Mouse (Mus musculus) heart, postnatal 0 days (tissue): Measurements from ENCODE around the gene Rhno1. TPM values are rescaled to one million over a fixed set of nuclear protein-coding genes. Genes with fewer than 3 reads are reported as not detected.

ENCODE experiments used
- ATAC-seq: fragments of 200-750 bp; cut with Nextera tagmentation; 2 replicates; pipeline ENCODE4 v1.8.0; 2017; ENCODE audit warnings: low read depth, moderate number of reproducible peaks, moderate library complexity; ENCODE audit not compliant: insufficient read depth
- DNase-seq: peaks from one replicate; pipeline ENCODE4 v3.0.0-alpha.2; 2016; ENCODE audit warnings: low spot score
- H3K27ac ChIP-seq: fragments of 300-500 bp; sonication (generic); 2 replicates; pipeline ENCODE4 v1.5.1; 2014; ENCODE audit warnings: low read depth, mild to moderate bottlenecking
- H3K27me3 ChIP-seq: fragments of 300-500 bp; sonication (generic); 2 replicates; pipeline ENCODE4 v1.6.1; 2014; ENCODE audit warnings: low read length, mixed read lengths; ENCODE audit not compliant: control insufficient read depth, insufficient read depth
- H3K36me3 ChIP-seq: fragments of 300-500 bp; sonication (generic); replicated peaks from 2 replicates; pipeline ENCODE4 v1.6.1; 2014; ENCODE audit warnings: low read length, mixed read lengths; ENCODE audit not compliant: control insufficient read depth, insufficient read depth
- H3K4me1 ChIP-seq: fragments of 300-500 bp; sonication (generic); 2 replicates; pipeline ENCODE4 v1.6.1; 2014; ENCODE audit warnings: antibody characterized with exemption; ENCODE audit not compliant: control insufficient read depth, insufficient read depth
- H3K4me2 ChIP-seq: fragments of 300-500 bp; sonication (generic); 2 replicates; pipeline ENCODE4 v1.6.1; 2014; ENCODE audit warnings: low read depth, mild to moderate bottlenecking, low read length, moderate library complexity
- H3K4me3 ChIP-seq: fragments of 300-500 bp; sonication (generic); 2 replicates; pipeline ENCODE4 v1.5.1; 2014; ENCODE audit warnings: low read depth, low read length
- H3K9ac ChIP-seq: fragments of 300-500 bp; sonication (generic); replicated peaks from 2 replicates; pipeline ENCODE4 v1.6.1; 2014; ENCODE audit warnings: low read depth, low read length, mixed read lengths
- H3K9me3 ChIP-seq: fragments of 300-500 bp; sonication (generic); replicated peaks from 2 replicates; pipeline ENCODE4 v1.6.1; 2016; ENCODE audit warnings: low read length; ENCODE audit not compliant: control insufficient read depth
- CTCF ChIP-seq: IDR thresholded peaks from 2 replicates; pipeline ENCODE4 v1.5.1; 2016; ENCODE audit warnings: antibody characterized with exemption, control low read depth, low read depth
- EP300 ChIP-seq: IDR thresholded peaks from 2 replicates; pipeline ENCODE4 v1.6.1; 2016; ENCODE audit warnings: antibody characterized with exemption, low read depth
- WGBS: fragments of 180-500 bp; shearing (Covaris S2); extraction: QIAGEN DNeasy Blood & Tissue Kit; methylation state at CpG from one replicate; pipeline ENCODE4 v1.1.7; 2014; 5-methylcytosine and 5-hydroxymethylcytosine counted together
- polyA plus RNA-seq: library from polyadenylated mRNA; unstranded; fragments of >200 nt; fragmentation: Nextera tagmentation; extraction: Ambion mirVana; gene quantifications from 2 replicates; pipeline ENCODE4 v1.2.1, GENCODE M21; 2015
- total RNA-seq: library from RNA; depleted of rRNA; stranded (reverse); fragments of >200 nt; gene quantifications from 2 replicates; pipeline ENCODE4 v1.2.3, GENCODE M21; 2014; ENCODE audit warnings: low replicate concordance

Rhno1 gene
- total and polyA plus RNA-seq, 2 experiments from 2014 or later = 22.6 to 34.7 TPM

GRCm38 (mm10) chr6:128399421-128400185 is 36.9 kb upstream of the Rhno1 start:
- no peaks in the 10 kb centered on the region for H3K27me3 ChIP-seq
- peak overlapping the region; percentile 24 for H3K4me3 ChIP-seq
- no peak overlapping the region for H3K27ac ChIP-seq
- peak; percentile 68 for ATAC-seq
- H3K9me3 ChIP-seq = no peaks in the 10 kb centered on the region
- TF ChIP-seq EP300 (no peak), CTCF (no peak)
- WGBS = 28% methylated on average over 21 of the region's 21 CpGs
- DNase-seq = peak; percentile 24
- peak overlapping the region; percentile 57 for H3K4me2 ChIP-seq
- no peaks in the 10 kb centered on the region for H3K36me3 ChIP-seq
- peaks cover 7% of the 10 kb centered on the region; the same call in 1 of the 2 replicates for H3K4me1 ChIP-seq
- no peak overlapping the region; the same call in 1 of the 2 replicates for H3K9ac ChIP-seq

DNA sequence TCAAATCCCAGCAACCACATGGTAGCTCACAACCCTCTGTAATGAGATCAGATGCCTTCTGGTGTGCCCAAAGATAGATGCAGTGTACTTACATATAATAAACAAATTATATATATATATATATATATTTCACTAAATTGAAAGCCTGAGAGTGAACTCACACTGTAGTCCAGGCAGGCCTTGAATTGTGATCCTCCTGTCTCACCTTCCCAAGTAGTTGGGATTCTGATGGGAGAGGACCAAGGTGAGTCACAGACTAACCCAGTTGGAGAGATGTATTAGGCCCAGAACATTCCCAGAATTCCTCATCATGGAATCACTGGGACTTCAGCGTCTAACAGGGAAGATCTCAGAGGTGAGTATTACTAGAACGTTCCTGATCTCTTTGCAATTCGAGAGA is 36.3 kb upstream of the Rhno1 start, which contains the start of gene Nrip2:
TSS of gene Nrip2 (plus strand) at position 301 of the 400 bp plus-strand sequence.
- no peaks in the 10 kb centered on the region for H3K9me3 ChIP-seq
- TF ChIP-seq CTCF (no peak), EP300 (no peak)
- H3K27me3 ChIP-seq = no peaks in the 10 kb centered on the region
- WGBS = 54% methylated on average over 3 of the region's 3 CpGs
- H3K4me3 ChIP-seq = peak within 1 kb of the TSS; percentile 24
- peak within 1 kb of the TSS; percentile 57 for H3K4me2 ChIP-seq
- no peak within 1 kb of the TSS for H3K27ac ChIP-seq
- peaks cover 7% of the 10 kb centered on the region; the same call in 1 of the 2 replicates for H3K4me1 ChIP-seq
- DNase-seq (no peak), ATAC-seq (no peak)
- H3K9ac ChIP-seq = no peak within 1 kb of the TSS; the same call in 1 of the 2 replicates
- H3K36me3 ChIP-seq = no peaks in the 10 kb centered on the region

DNA sequence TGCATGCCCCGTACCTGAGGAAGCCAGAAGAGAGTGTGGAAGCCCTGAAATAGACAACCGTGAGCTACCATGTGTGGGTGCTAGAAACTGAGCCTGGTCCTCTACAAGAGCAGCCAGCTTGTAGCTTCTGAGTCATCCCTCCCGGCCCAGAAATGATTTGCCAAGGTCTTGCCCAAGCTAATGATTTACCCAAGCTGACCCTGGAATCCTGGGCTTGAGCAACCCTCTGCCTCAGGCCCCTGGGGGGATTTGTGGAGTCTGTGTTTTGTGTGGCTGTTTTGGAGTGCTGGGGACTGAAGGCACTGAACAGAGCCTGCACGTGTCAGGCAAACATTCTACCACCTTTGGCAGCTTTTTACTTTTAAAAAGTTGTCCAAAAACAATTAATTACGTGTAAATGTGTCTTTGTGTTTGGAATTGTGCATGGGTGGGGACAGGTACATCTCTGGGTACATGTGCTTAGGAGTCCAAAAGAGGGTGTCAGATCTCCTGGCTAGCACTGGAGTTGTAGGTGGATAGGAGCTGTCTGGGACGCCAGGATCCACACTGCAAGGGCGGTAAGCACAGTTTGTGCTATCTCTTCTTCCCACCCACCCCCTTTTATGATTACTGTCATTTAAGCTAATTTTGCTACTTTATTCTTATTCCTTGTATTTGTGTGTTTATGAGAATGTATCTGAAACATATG is 35.0 kb upstream of the Rhno1 start:
- H3K9me3 ChIP-seq = no peaks in the 10 kb centered on the region
- no peaks in the 10 kb centered on the region for H3K27me3 ChIP-seq
- H3K4me2 ChIP-seq = no peak overlapping the region
- peaks cover 11% of the 10 kb centered on the region; the same call in 1 of the 2 replicates for H3K4me1 ChIP-seq
- TF ChIP-seq CTCF = no peak
- TF ChIP-seq EP300 = no peak
- no peaks in the 10 kb centered on the region for H3K36me3 ChIP-seq
- H3K4me3 ChIP-seq = no peak overlapping the region
- no peak for DNase-seq
- H3K9ac ChIP-seq = no peak overlapping the region
- H3K27ac ChIP-seq = no peak overlapping the region
- 70% methylated on average over 7 of the region's 7 CpGs for WGBS
- ATAC-seq = no peak

DNA sequence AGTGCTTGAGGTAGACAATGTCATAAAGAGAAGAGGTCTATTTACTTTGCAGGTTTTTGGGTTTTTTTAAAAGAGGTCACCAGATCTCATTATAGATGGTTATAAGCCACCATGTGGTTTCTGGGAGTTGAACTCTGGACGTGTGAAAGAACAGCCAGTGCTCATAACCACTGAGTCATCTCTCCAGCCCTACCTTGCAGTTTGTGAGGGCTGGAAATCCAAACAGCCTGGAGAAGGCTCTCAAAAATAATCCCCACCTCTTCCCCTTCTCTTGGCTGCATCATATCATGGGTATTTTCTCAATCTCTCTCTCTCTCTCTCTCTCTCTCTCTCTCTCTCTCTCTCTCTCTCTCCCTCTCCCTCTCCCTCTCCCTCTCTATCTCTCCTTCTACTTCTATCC is 28.0 kb upstream of the Rhno1 start:
- TF ChIP-seq CTCF (no peak), EP300 (no peak)
- H3K4me3 ChIP-seq = no peak overlapping the region

DNA sequence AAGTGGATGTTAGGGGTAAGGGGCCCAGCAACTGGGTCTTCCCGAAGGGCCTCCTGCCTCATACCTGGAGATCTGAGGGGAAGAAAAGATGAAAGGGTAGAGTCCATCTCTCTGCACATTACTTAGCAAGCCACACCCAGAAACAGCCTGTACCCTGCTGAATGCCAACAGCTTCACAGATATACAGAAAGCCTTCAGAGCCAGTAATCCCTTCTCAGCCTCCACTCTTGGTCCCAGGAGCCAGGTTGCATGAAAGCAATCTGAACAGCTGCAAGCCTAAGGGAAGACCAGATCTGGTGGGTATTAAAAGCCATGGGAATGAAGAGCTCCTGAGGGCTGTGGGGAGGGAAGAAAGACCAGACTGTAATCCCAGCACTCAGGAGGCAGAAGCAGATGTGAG is 26.5 kb upstream of the Rhno1 start:
- 0 out of 2 replicates have a peak, but pooled peaks cover 4% of the 10 kb centered on the region for H3K4me1 ChIP-seq
- no peak for ATAC-seq

More for the DNA sequence above, 28.0 kb upstream of the Rhno1 start:
- Histone ChIP-seq H3K9ac (no peak overlapping the region), H3K4me1 (0 out of 2 replicates have a peak, but pooled peaks cover 4% of the 10 kb centered on the region), H3K27ac (no peak overlapping the region), H3K27me3 (no peaks in the 10 kb centered on the region), H3K4me2 (no peak overlapping the region), H3K36me3 (no peaks in the 10 kb centered on the region), H3K9me3 (no peaks in the 10 kb centered on the region)
- DNase-seq (no peak), ATAC-seq (no peak)
- 38% methylated on average over 1 of the region's 1 CpGs for WGBS

More for the DNA sequence above, 26.5 kb upstream of the Rhno1 start:
- Histone ChIP-seq H3K4me3 (no peak overlapping the region), H3K36me3 (no peaks in the 10 kb centered on the region), H3K9me3 (no peaks in the 10 kb centered on the region), H3K4me2 (no peak overlapping the region), H3K27ac (no peak overlapping the region), H3K9ac (no peak overlapping the region), H3K27me3 (no peaks in the 10 kb centered on the region)
- 79% methylated on average over 1 of the region's 1 CpGs for WGBS
- TF ChIP-seq CTCF = no peak
- TF ChIP-seq EP300 = no peak
- DNase-seq = no peak
